Comparison of ENCODE assay signal across 10 mouse cellular contexts in the genomic region with DNA sequence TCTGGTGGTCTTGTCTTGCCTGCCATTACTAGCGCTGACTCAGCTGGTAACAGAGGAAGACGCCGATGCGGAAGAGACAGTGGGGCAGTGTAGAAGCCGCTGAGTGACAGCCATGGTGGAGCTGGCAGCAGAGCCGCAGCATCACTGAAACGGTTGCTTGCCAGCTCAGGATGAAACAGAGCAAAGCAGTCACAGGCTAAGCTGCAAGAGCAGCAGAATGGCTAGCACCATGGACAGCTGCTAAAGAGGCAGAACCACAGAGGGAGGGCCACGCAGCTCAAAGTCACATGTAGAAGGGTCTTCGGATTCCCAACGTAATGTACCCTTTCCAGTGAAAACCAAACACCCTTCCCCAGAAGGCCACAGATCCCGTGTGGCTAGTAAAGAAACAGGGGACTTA.
DNase-seq lines count a peak whose midpoint lies in the region; ATAC-seq and TF ChIP-seq lines count a peak whose summit lies in the region.
"Had no signal": no experiment of that assay in that cellular context is flagged by ENCODE, and none has a peak within 500 bp of the region (broad histone marks: within the 10 kb centered on the region; RNA-seq: fewer than 3 reads in every experiment).

No protein-coding gene starts in this region.

- H3K9ac ChIP-seq in liver, embryonic 12.5 days, result no peak overlapping the region
- H3K9ac ChIP-seq in limb, embryonic 14.5 days (ENCODE audit: low read depth, low read length, severe bottlenecking), result no peak overlapping the region
- H3K9ac ChIP-seq in intestine, embryonic 16.5 days (ENCODE audit: low read depth, low read length), result no peak overlapping the region
- H3K9ac ChIP-seq: limb, embryonic 13.5 days had no signal

- H3K36me3 ChIP-seq in liver, embryonic 12.5 days, result no peaks in the 10 kb centered on the region
- H3K36me3 ChIP-seq in limb, embryonic 14.5 days (ENCODE audit: control insufficient read depth, insufficient read depth, low read length), result no peaks in the 10 kb centered on the region
- no peaks in the 10 kb centered on the region for H3K36me3 ChIP-seq in intestine, embryonic 16.5 days (ENCODE audit: control insufficient read depth, insufficient read depth, low read length)
- H3K36me3 ChIP-seq: limb, embryonic 13.5 days had no signal

- ATAC-seq in liver, embryonic 12.5 days, result no peak
- ATAC-seq in limb, embryonic 14.5 days (ENCODE audit: low FRiP score, low read depth), result peak; percentile 47; the same call in 1 of the 2 replicates
- no peak for ATAC-seq in intestine, embryonic 16.5 days

- DNase-seq in adrenal gland, postnatal 25 days, result peak; percentile 20
- no peak for DNase-seq in adrenal gland, adult 2 months
- DNase-seq in liver, result peak; percentile 33
- DNase-seq in adipocyte (ENCODE audit: low spot score), result peak; percentile 47
- DNase-seq in limb, embryonic 14.5 days (ENCODE audit: low spot score), result peak; percentile 83
- no peak for DNase-seq in left cerebral cortex, postnatal 25 days (ENCODE audit: low spot score in 2 of 2)

- no peak overlapping the region for H3K4me2 ChIP-seq in liver, embryonic 12.5 days
- no peak overlapping the region for H3K4me2 ChIP-seq in limb, embryonic 14.5 days (replicated peaks; ENCODE audit: low read depth, low read length, severe bottlenecking)
- H3K4me2 ChIP-seq in intestine, embryonic 16.5 days (ENCODE audit: low read depth, low read length), result no peak overlapping the region
- H3K4me2 ChIP-seq: limb, embryonic 13.5 days had no signal

- TF ChIP-seq POLR2A in limb, embryonic 14.5 days (IDR thresholded peaks at IDR 0.05; ENCODE audit: borderline replicate concordance, extremely low read depth, insufficient read depth, insufficient read length), result no peak

- intact Hi-C loops in left cerebral cortex, postnatal 25 days (cut with DNase I), result no loop called here

- H3K9me3 ChIP-seq in liver, embryonic 12.5 days (replicated peaks), result no peaks in the 10 kb centered on the region
- no peaks in the 10 kb centered on the region for H3K9me3 ChIP-seq in limb, embryonic 14.5 days (ENCODE audit: control insufficient read depth, low read length)
- H3K9me3 ChIP-seq in intestine, embryonic 16.5 days (ENCODE audit: control insufficient read depth, low read length), result no peaks in the 10 kb centered on the region
- H3K9me3 ChIP-seq: limb, embryonic 13.5 days had no signal

- H3K27me3 ChIP-seq in liver, embryonic 12.5 days (replicated peaks), result no peaks in the 10 kb centered on the region
- H3K27me3 ChIP-seq in limb, embryonic 14.5 days (ENCODE audit: control insufficient read depth, insufficient read depth, low read length), result no peaks in the 10 kb centered on the region
- no peaks in the 10 kb centered on the region for H3K27me3 ChIP-seq in intestine, embryonic 16.5 days (replicated peaks; ENCODE audit: control insufficient read depth, insufficient read depth, low read length)
- H3K27me3 ChIP-seq: limb, embryonic 13.5 days had no signal

- H3K27ac ChIP-seq in liver, embryonic 12.5 days, result no peak overlapping the region
- H3K27ac ChIP-seq in limb, embryonic 14.5 days (replicated peaks; ENCODE audit: low read depth, low read length), result no peak overlapping the region
- H3K27ac ChIP-seq in intestine, embryonic 16.5 days (ENCODE audit: low read length), result no peak overlapping the region
- H3K27ac ChIP-seq: limb, embryonic 13.5 days had no signal

- H3K4me3 ChIP-seq in liver, embryonic 12.5 days, result no peak overlapping the region
- no peak overlapping the region for H3K4me3 ChIP-seq in limb, embryonic 14.5 days (replicated peaks; ENCODE audit: low read length)
- no peak overlapping the region for H3K4me3 ChIP-seq in intestine, embryonic 16.5 days (ENCODE audit: low read length)
- H3K4me3 ChIP-seq: erythroblast, embryonic 14.5 days; limb, embryonic 13.5 days had no signal

- no peaks in the 10 kb centered on the region for H3K4me1 ChIP-seq in liver, embryonic 12.5 days
- H3K4me1 ChIP-seq in limb, embryonic 14.5 days (ENCODE audit: control insufficient read depth, insufficient read depth, low read length), result no peaks in the 10 kb centered on the region
- no peaks in the 10 kb centered on the region for H3K4me1 ChIP-seq in intestine, embryonic 16.5 days (ENCODE audit: control insufficient read depth, insufficient read depth, low read length)
- H3K4me1 ChIP-seq: limb, embryonic 13.5 days had no signal

- 25% methylated on average over 11 of the region's 11 CpGs for WGBS in liver, embryonic 12.5 days (ENCODE audit: insufficient replicate concordance)
- WGBS in limb, embryonic 14.5 days, result 24% methylated on average over 11 of the region's 11 CpGs
- 31% methylated on average over 11 of the region's 11 CpGs for WGBS in intestine, embryonic 16.5 days

Comparison
In these comparisons a context has a peak if more than half of its experiments do, and no peak if none do; other contexts are left out.
1. DNase-seq: peak in adrenal gland, postnatal 25 days (single experiment), liver (single experiment), adipocyte (single experiment) and limb, embryonic 14.5 days (single experiment); none in adrenal gland, adult 2 months (single experiment) and left cerebral cortex, postnatal 25 days (0 of 2).